Mouse (Mus musculus) ES-Bruce4 (cell line): ENCODE measurements at regions not wholly inside any gene's neighbourhood (a gene's known extent, or its start where the extent isn't known, plus 50 kb on each side); places are given as distances from the start of the nearest gene placed in this dataset.

Source experiments
- H3K27ac ChIP-seq: 2 replicates; pipeline ENCODE4 v1.5.1; 2012; ENCODE audit warnings: low read length, inconsistent platforms; ENCODE audit not compliant: insufficient read depth
- H3K27me3 ChIP-seq: 2 replicates; pipeline ENCODE4 v1.6.1; 2012; ENCODE audit warnings: mild to moderate bottlenecking, low read length, inconsistent platforms; ENCODE audit not compliant: control insufficient read depth, poor library complexity, insufficient read depth, severe bottlenecking
- H3K36me3 ChIP-seq: 2 replicates; pipeline ENCODE4 v1.6.1; 2012; ENCODE audit warnings: inconsistent platforms, mild to moderate bottlenecking, low read length, moderate library complexity; ENCODE audit not compliant: control insufficient read depth, poor library complexity, insufficient read depth, severe bottlenecking
- H3K4me1 ChIP-seq: one replicate; pipeline ENCODE4 v1.8.1; 2011; ENCODE audit warnings: low read length; ENCODE audit not compliant: control insufficient read depth, insufficient read depth
- H3K4me3 ChIP-seq: 2 replicates; pipeline ENCODE4 v1.5.1; 2011; ENCODE audit warnings: low read depth, mild to moderate bottlenecking, low read length
- H3K9ac ChIP-seq: 2 replicates; pipeline ENCODE4 v1.6.1; 2012; ENCODE audit warnings: low read depth, mild to moderate bottlenecking, inconsistent platforms; ENCODE audit not compliant: poor library complexity, severe bottlenecking
- H3K9me3 ChIP-seq: replicated peaks from 2 replicates; pipeline ENCODE4 v1.6.1; 2012; ENCODE audit warnings: mild to moderate bottlenecking, low read length, inconsistent platforms; ENCODE audit not compliant: control insufficient read depth, poor library complexity, insufficient read depth, severe bottlenecking
- CTCF ChIP-seq: IDR thresholded peaks from one replicate; pipeline ENCODE4 v1.8.1; 2011; ENCODE audit warnings: low read depth, low read length
- EP300 ChIP-seq: IDR thresholded peaks from 2 replicates; pipeline ENCODE4 v1.6.1; 2011; ENCODE audit warnings: low read depth, low read length; ENCODE audit not compliant: insufficient read depth
- POLR2A ChIP-seq: IDR thresholded peaks from one replicate; pipeline ENCODE4 v1.8.1; 2011; ENCODE audit warnings: low read length; ENCODE audit not compliant: insufficient read depth

DNA sequence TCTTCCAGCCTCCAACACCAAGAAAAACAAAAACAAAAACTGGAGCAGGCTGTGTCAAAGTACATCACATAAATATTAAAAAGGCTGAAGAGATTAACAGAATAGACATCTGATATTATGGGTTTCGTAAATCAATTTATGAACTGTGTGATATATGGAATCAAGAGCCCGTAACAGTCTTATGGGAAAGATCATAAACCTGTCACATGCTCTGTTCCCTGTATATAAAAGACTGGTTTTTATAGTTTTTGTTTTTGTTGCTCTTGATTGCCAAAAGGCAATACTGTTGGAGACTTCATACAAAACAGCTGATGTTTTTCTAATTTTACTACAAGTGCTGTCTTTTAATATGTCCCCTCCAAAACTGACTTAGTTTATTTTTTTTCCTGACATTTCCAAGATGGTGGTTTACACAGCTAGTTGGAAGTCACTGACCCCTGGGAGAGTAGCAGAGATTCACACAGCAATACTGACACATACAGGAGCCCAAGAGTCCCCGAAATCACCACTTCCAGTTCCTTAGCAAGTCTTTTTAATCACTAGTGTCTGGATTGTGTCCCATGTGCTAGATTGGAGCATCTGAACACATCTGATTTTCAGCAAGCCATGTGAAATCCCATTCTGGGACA lies 303.1 kb upstream of the Rag2 start:
- Histone ChIP-seq H3K4me3 (no peak overlapping the region), H3K4me1 (no peaks in the 10 kb centered on the region), H3K9me3 (no peaks in the 10 kb centered on the region), H3K27me3 (no peaks in the 10 kb centered on the region), H3K9ac (no peak overlapping the region), H3K36me3 (no peaks in the 10 kb centered on the region), H3K27ac (no peak overlapping the region)
- TF ChIP-seq CTCF (no peak), POLR2A (no peak), EP300 (no peak)

DNA sequence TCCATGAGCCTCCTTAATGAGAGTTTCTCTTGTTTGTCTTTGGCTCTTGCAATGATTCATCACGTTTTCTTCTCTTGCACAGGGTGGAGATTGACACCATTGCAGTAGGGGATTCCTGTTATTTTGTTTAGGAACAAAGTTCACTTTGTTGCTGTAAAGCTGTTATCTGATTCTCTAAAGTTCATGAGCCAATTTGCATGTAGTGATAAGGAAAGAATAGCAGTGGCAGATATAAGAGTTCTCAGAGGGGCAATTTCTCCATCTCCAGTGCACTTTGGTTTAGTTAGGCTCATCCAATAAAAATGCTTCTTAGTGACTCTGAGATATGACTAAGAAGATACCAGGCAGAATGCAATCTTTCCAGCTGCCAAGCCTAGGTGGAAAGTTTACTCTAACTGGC lies 267.8 kb upstream of the Rag2 start:
- Histone ChIP-seq H3K4me1 (no peaks in the 10 kb centered on the region), H3K27ac (no peak overlapping the region), H3K27me3 (no peaks in the 10 kb centered on the region), H3K9ac (no peak overlapping the region), H3K36me3 (no peaks in the 10 kb centered on the region), H3K9me3 (no peaks in the 10 kb centered on the region), H3K4me3 (no peak overlapping the region)
- no peak for TF ChIP-seq EP300

DNA sequence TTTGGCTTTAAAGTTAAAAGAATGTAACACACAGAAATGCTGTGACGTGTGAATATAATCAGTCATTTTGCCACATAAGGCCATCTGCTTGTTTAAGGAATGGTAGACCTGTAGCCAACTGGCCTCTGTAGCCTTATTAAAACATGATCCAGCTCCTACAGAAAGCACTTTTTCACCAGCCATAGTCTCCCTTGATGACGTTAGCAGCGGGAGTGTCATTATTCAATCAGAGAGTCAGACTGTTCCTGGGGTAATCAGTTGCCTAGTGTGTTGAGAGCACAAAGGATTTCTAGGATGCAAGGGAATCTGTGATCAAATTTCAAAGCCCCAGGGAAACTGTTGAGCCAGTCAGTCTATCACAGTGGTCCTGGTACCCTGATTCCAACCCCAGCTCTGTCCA lies 260.3 kb upstream of the Rag2 start:
- H3K4me3 ChIP-seq = no peak overlapping the region
- TF ChIP-seq POLR2A (no peak), CTCF (no peak), EP300 (no peak)
- no peaks in the 10 kb centered on the region for H3K4me1 ChIP-seq
- H3K27ac ChIP-seq = no peak overlapping the region
- no peaks in the 10 kb centered on the region for H3K27me3 ChIP-seq
- no peaks in the 10 kb centered on the region for H3K36me3 ChIP-seq
- no peak overlapping the region for H3K9ac ChIP-seq
- H3K9me3 ChIP-seq = no peaks in the 10 kb centered on the region

DNA sequence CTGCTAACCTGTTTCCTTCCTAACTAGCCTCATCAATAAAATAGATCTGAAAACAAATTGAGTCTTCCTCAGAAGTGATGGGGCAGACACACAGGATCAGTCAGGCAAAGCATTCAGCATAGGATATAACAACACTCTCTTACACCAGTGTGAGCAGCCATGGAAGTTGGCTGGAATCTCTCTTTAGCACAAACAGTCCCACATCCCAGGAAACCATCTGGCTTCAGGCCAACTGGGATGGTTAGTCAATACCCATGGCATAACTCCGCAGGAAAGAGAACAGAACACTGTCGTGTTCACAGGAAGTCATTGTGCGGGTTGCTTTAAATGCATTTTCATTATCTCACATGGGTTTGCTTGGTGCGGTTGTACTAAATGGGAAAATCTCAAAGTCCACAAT lies 256.2 kb upstream of the Rag2 start:
- Histone ChIP-seq H3K27me3 (no peaks in the 10 kb centered on the region), H3K4me1 (no peaks in the 10 kb centered on the region)
- TF ChIP-seq EP300 = no peak
- TF ChIP-seq POLR2A = no peak
- no peak for TF ChIP-seq CTCF

DNA sequence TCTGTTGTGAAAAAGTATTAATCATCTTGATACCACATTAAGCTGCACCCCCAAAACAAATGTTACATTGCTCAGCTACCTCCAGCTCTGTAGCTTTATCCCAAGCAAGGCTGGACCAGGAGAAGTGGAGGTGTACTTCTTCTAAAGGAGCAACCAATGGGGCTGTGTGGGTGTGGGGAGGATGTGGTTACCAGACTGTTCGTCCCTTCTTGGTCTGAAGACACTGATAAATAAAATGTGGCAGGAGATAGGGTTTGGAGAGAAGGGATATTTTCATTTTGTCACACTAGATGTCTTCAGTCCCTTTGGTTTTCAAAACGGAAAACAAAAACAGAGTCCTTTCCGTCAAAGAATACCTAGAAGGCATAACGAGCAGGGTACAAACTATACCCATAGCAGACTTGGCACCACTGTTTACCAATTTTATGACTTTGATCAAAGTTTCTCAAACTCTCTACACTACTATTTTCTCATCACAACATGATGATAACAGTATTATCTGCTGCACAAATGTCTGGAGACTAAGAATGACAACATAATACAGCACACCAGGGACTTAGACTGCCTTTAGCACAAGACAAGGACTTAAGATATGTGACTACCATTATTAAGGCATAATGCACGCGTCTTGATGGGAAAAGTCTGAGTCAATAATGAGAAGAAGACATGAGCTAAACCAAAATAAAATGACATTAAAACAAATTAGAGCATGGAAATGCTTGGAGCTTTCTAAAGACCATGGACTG lies 253.4 kb upstream of the Rag2 start:
- no peak for TF ChIP-seq EP300
- no peak for TF ChIP-seq POLR2A
- TF ChIP-seq CTCF = no peak
- Histone ChIP-seq H3K27ac (no peak overlapping the region), H3K4me3 (no peak overlapping the region), H3K4me1 (no peaks in the 10 kb centered on the region), H3K27me3 (no peaks in the 10 kb centered on the region), H3K9ac (no peak overlapping the region), H3K36me3 (no peaks in the 10 kb centered on the region), H3K9me3 (no peaks in the 10 kb centered on the region)

More for the DNA sequence above, 256.2 kb upstream of the Rag2 start:
- H3K27ac ChIP-seq = no peak overlapping the region
- H3K9me3 ChIP-seq = no peaks in the 10 kb centered on the region
- H3K36me3 ChIP-seq = no peaks in the 10 kb centered on the region
- no peak overlapping the region for H3K9ac ChIP-seq
- no peak overlapping the region for H3K4me3 ChIP-seq

DNA sequence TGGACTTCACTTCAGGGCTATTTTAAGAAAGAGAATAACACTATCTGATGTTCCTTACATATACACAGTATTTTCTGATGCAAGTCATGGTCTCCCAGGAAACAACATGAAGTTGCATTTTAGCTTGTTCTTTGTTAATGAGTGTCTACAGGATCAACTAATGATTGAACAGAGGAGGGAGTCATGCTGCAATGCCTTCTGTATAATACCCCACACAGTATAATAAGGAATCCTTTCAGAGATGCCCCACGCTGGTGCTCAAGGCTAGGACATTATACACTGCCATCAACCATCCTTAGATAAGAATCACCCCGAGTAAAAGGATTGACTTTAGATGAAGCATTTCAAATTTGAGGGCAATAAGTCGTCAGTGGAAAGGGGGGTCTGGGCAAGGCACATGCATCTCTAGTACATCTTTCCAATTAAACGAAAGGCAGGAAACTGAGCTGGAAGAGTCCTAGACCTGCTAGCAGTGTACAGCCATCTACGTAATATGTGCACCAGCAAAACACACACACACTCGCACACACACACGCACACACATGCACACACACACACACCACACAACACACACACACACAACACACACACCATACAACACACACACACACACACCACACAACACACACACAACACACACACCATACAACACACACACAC lies 252.6 kb upstream of the Rag2 start:
- H3K4me1 ChIP-seq = no peaks in the 10 kb centered on the region
- H3K27ac ChIP-seq = no peak overlapping the region
- no peak overlapping the region for H3K9ac ChIP-seq
- no peaks in the 10 kb centered on the region for H3K9me3 ChIP-seq
- no peak overlapping the region for H3K4me3 ChIP-seq
- TF ChIP-seq EP300 = no peak
- TF ChIP-seq CTCF = no peak
- H3K27me3 ChIP-seq = no peaks in the 10 kb centered on the region
- no peaks in the 10 kb centered on the region for H3K36me3 ChIP-seq
